Mouse (Mus musculus) G1E (cell line): ENCODE data around the gene Efl1.
"Not testable (repeated sequence)": the region's sequence is repeated elsewhere in the genome, so short reads cannot be mapped to it uniquely, and the experiment has no call there.

Experiments
- CTCF ChIP-seq: IDR thresholded peaks from 2 replicates; pipeline ENCODE4 v1.5.1; 2012; ENCODE audit warnings: low read depth, low read length, inconsistent platforms, mixed read lengths
- GATA2 ChIP-seq: IDR thresholded peaks from 2 replicates; pipeline ENCODE4 v1.6.1; 2012; ENCODE audit warnings: low read depth, low read length, inconsistent platforms, borderline replicate concordance
- POLR2AphosphoS5 ChIP-seq: IDR thresholded peaks from 2 replicates; pipeline ENCODE4 v1.6.1; 2012; ENCODE audit warnings: low read depth, low read length, inconsistent platforms; ENCODE audit not compliant: insufficient replicate concordance

DNA sequence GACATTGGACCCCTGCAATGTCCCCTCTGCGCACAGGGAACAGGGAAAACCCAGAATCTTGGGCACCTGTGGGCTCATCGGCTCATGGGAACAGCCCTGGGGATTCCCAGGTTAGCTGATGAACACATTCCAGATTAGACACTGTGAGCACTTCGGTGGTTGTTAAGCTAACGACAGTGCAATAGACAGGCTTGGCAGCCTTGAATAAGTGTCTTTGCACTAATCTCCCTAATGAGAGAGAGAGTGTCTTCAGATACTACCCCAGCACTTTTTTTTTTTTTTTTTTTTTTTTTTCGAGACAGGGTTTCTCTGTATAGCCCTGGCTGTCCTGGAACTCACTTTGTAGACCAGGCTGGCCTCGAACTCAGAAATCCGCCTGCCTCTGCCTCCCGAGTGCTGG, 80.6 kb downstream of the Efl1 start:
- not testable (repeated sequence) for TF ChIP-seq CTCF, GATA2, POLR2AphosphoS5
